Mouse (Mus musculus) MEL (cell line): ENCODE measurements around the gene Vrk3.

Source experiments
- EP300 ChIP-seq, 2 experiments: IDR thresholded peaks; 2 replicates each; pipeline ENCODE4 v1.6.1; 2011; ENCODE audit warnings: improper control_type of control experiment in 2 of 2, low read length in 2 of 2, low read depth in 1 of 2, mild to moderate bottlenecking in 1 of 2
- KAT2A ChIP-seq: conservative IDR thresholded peaks from 2 replicates; pipeline ENCODE4 v1.6.1; 2012; ENCODE audit warnings: low read depth, low read length, improper control_type of control experiment, inconsistent platforms
- MEF2A ChIP-seq: IDR thresholded peaks from 2 replicates; pipeline ENCODE4 v1.6.1; 2014; ENCODE audit warnings: low read depth, mild to moderate bottlenecking, inconsistent platforms, low read length, improper control_type of control experiment; ENCODE audit not compliant: poor library complexity, insufficient replicate concordance, severe bottlenecking; ENCODE audit errors: extremely low read depth
- POLR2A ChIP-seq, 2 experiments: IDR thresholded peaks; 2 replicates each; pipeline ENCODE4 v1.6.1; 2011 to 2012; ENCODE audit warnings: low read length in 2 of 2, mild to moderate bottlenecking in 2 of 2, control low read depth in 1 of 2, improper control_type of control experiment in 1 of 2, low read depth in 1 of 2, moderate library complexity in 1 of 2; ENCODE audit not compliant: control insufficient read depth in 1 of 2, insufficient read depth in 1 of 2, poor library complexity in 1 of 2
- TCF12 ChIP-seq: IDR thresholded peaks from 2 replicates; pipeline ENCODE4 v1.6.1; 2014; ENCODE audit warnings: low read depth, mild to moderate bottlenecking, inconsistent platforms, low read length, improper control_type of control experiment, moderate library complexity
- ZMIZ1 ChIP-seq: IDR thresholded peaks from 2 replicates; pipeline ENCODE4 v1.6.1; 2012; ENCODE audit warnings: low read depth, mild to moderate bottlenecking, inconsistent platforms, low read length, improper control_type of control experiment, moderate library complexity

DNA sequence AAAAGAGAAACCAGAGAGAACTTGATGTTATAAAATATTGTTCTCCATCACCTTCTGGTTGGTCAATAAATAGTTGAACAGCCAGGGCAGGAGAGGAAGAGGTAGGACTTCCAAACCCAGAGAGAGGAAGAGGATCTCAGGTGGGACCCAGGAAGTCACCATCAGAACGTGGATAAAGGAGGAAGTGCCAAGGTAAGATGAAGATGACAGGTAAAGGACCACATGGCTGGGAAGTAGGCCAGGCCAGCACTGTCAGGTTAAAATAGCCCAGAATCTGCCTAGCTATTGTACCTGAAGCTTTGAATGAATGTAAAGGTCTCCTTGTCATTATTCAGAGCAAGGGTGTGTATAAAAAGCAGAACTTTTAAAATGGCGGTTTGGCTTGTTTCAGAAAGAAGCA, 60.7 kb downstream of the Vrk3 start:
- no peak for TF ChIP-seq POLR2A (IDR thresholded peaks at IDR 0.05; ENCODE audit: control insufficient read depth in 1 of 2, insufficient read depth in 1 of 2, low read depth in 1 of 2, low read length in 2 of 2, poor library complexity in 1 of 2)
- TF ChIP-seq KAT2A = no peak
- TF ChIP-seq MEF2A = no peak
- no peak for TF ChIP-seq EP300 (IDR thresholded peaks at IDR 0.05; ENCODE audit: low read depth in 1 of 2, low read length in 2 of 2)
- no peak for TF ChIP-seq ZMIZ1
- TF ChIP-seq TCF12 = no peak
